Mouse (Mus musculus) thymus, postnatal 4 days (tissue): ENCODE results near the gene Fev.

ENCODE experiments used
- DNase-seq: peaks from one replicate; pipeline ENCODE4 v3.0.0; 2021

Gene Fev

DNA sequence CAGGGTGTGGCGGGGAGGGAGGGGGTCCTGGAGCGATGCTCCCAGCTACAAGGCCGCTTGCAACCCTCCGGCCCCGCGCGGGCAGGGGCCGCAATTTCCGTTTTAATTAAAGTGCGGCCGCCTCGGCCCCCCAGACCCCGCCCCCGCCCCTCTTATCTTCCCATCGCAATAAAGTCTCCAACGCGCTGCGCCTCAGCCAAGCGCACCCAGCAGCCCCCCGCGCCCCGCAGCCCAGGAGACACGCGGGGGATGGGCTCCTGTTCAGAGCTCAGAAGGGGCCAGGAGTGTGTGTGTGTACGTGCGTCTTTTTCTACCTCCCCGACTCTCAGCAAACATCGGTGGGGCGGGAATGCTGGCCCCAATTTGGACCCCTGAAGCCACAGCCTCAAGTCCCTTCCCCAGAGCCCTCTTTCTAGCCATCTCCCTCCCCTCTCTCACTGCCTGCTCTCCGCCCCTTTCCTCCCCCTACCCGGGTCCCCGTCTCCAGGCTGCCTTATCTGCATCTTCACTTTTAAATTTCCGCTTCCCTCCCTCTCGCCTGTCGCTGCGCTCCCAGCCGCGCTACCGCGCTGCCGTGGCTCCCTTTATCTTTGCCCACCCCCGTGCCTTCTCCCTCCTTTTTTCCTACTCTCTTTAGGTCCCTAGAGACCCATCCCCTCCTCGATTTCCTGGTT, at the start of gene Fev:
Gene Fev, minus strand, starts transcription at position 51 of the 674 bp plus-strand sequence.
- DNase-seq, result no peak

DNA sequence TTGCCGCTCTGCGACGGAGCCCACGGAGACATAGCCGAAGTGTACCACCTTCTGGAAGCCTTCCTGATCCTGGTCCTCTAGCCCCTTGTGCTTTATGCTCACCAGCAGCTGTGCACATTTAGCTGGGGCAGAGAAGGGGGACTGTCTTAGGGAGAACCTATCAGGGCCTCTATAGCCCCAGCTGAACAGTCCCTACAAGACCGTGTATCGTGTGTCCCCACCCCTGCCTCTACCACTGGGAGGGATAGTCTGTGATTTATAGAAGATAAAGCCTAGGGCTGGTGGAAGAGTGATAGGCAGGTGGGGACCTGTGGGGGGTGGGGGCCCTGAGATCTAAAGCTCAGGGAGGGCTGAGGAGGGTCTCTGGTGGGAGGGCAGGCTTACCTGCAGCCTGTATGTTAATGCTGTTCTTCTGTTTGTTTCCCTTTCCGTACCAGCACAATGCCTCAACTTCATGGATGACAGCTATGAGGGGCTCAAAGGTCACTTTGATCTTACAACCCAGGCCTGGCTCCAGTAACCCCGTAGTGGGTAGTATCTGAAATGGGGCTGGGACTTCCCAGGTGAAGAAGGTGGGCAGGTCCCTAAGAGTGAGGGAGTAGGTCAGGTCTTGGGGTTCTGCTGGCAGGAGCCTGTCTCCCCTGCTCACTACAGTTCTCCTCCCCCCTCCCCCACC, 42.5 kb upstream of the Fev start:
- DNase-seq, result no peak

GRCm38 (mm10) chr1:74926721-74927120, 41.5 kb upstream of the Fev start:
- no peak for DNase-seq

- no peak for DNase-seq
These were observed 39.2 kb upstream of the Fev start for GRCm38 (mm10) chr1:74924464-74924863.

DNA sequence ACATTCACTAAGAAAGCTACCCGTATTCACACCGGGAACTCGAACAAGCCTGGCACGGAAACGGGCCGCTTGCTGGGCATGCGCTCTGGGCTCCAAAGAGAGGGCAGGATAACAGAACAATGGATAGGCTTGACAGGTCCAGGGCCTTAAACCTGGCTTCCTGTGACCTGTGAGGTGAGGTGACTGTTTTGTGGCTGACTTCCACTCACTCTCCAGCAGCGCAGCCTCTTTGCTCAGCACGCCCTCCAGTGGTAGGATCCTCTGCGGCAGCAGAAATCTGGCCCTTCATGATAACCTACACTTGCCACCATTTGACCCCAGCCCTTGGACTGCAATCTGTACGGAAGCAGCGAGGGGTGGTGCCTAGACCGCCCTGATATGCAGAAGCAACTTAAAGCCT, 30.5 kb upstream of the Fev start:
- DNase-seq, result no peak

GRCm38 (mm10) chr1:74902191-74902590, 17.0 kb upstream of the Fev start:
- DNase-seq, result no peak

GRCm38 (mm10) chr1:74901686-74902085, 16.5 kb upstream of the Fev start:
- peak; percentile 73 for DNase-seq

DNA sequence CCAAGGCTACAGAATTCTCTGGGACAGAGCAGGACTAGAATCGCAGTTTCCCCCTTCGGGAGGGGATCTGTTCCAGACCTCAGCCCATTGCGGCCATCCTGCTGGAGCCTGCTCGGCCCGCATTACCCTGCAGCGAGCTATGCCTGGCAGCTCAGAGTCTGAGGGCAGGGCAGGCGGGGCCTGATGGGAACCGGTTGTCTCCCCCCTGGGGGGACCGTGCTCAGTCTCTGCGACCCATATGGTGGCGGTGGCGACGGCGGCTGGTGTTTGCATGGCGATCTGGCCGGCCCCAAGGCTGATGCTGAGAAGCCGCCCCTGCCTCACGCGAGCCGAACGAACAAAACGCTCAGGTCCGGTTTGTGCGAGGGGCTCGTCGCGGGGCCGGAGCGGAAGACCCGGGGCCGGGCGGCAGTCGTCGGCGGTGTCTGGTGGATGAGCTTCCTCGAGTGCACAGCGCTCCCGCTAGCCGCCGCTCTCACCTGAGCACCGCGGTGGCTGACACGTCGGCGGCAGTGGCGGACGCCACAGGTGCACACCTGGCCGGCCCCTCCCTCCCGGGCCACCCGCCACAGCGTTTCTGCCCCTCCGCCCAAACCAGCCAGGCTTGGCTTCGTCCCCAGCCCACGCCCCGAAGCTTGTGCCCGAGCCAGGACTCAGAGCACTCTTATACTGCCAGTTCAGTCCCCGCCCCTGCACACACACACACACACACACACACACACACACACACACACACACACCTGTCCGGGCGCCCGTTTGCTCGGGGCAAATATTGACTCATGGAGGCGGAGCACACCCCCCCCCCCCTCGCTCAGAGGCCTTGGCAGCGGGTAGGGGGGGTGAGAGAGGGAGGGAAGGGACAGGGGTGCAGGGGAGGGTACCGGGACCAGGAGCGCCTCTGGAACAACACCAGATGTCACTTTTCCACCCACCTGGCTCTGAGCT, 15.4 kb upstream of the Fev start:
- peak; percentile 21 for DNase-seq

DNA sequence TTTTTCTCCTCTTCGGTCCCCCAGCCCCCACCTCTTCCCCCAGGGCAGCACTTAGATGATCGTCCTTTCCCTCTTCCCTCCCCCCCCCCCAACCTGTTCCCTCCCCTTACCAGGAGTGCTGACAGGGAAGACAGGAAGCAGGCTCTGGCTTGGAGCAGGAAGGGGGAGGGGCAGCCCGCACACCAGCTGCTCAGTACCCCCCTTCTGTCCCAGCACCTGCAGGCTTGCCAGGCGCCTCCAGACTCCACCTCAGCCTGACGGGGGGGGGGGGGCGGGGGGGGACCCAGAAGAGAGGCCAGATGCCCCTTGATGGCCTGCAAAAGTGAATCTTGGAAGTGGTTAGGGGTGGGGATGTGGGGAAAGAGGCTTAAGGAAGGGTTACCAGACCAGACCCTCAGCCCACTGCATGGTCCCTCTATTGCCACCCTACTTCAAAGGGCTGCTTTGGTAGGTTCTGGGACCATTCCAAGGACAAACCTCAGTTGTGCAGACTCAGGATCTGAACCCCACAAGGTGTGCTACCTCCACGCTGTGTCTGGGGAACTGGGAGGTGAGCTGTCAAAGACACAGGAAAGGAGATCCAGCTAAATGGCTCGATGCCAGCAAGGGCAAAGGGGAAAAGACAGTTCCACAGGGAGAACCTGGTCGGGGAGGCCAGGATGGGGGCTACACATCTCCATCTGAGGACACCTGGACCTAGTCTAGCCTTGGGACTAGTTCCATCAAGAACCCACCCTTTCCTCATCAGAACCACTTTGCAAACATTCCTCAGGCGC, 13.6 kb upstream of the Fev start:
- no peak for DNase-seq

DNA sequence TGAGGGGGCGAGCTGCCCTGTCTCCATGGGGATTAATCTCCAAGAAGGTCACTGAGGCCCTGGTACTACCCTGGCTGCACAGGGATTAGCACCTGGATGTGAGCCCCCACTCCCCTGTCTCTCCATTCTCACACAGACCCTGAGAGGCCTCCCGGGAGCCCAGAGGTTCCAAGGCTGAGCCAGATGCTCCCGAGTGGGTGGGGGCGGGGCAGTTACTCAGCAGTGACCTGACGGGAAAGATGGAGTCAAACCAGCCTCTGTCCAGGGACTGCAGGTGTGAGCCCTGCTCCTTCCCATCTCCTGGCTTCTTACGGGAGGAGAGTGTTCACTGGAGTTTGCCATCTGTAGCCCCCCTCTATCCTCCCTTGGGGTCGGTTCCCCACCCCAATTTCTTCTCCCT, 12.8 kb upstream of the Fev start:
- no peak for DNase-seq

DNA sequence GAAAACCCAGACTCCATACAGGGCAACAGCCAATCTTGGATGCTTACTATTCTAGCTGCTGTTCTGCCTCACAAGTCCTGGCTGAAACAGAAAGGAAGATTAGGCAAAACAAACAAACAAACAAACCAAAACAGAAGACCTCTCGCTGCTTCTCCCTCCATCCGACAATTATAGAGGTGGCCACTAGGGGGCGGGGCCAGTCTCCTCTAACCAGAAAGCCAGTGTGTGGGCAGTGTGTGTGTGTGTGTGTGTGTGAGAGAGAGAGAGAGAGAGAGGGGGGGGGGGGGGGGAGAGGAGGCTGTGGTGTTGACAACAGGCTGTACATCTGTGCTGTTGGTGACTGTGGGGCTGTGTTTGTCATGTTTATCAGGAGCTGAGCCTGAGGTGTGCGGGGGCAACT, 9.7 kb upstream of the Fev start:
- DNase-seq, result peak; percentile 74

- peak; percentile 63 for DNase-seq
These were observed 8.1 kb upstream of the Fev start, which contains the start of gene Cryba2 for GRCm38 (mm10) chr1:74893134-74893855. Gene Cryba2, minus strand, starts transcription at chr1:74893143.

DNA sequence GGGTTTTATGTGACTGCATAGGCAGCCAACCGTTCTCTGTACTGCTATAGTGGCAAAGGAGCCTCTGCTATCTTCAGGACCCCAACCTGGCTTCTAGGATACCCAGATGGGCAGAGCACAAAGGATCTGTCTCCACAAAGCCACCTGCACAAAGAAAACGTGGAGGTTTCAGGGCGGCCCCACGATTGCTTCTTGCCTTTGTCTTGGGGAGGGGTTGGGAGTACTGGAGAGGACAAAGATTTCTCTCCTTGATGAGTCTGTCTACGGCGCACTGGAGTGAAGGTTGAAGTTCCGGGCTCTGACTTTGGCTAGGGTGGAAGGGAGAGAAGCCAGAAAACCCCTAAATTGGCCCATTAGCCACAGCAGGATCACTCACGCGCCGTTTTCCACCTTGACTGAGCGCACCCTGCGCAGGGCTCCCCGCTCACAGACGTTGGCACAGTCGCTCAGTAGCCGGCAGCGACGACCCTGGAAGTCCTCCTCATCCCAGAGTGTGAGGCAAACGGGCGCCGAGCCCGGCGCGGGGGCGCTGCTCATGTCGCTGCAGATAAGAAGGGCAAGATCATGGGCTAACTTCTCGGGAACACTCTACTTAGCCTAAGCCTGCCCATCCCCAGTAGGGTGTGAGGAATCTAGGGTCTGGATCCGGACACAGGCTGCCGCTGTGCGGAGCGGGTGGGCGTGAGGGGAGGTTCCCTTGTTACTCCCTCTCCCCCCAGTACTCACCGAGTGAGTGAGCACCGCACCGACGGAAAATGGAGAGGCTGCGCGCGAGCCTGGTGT, 7.3 kb upstream of the Fev start:
- DNase-seq, result no peak

DNA sequence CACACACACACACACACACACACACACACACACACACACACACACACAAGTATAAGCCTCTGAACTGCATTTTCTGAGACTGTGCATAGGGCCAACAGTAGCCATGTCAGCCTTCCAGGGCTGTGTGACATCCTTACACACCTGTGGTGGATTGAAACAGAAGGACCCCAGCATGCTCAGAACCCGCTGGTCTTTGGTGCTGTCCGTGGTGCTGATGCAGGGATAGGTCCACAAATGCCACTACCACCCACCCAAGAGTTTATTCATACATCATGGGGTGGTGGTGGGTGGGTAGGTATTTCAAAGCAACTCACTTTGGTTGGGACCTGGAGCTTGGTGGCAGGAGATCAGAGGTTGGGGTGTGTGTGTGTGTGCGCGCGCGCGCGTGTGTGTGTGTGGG, 6.3 kb upstream of the Fev start:
- peak; percentile 73 for DNase-seq

- DNase-seq, result no peak
These were observed 750 bp downstream of the Fev start for GRCm38 (mm10) chr1:74884196-74885141.

DNA sequence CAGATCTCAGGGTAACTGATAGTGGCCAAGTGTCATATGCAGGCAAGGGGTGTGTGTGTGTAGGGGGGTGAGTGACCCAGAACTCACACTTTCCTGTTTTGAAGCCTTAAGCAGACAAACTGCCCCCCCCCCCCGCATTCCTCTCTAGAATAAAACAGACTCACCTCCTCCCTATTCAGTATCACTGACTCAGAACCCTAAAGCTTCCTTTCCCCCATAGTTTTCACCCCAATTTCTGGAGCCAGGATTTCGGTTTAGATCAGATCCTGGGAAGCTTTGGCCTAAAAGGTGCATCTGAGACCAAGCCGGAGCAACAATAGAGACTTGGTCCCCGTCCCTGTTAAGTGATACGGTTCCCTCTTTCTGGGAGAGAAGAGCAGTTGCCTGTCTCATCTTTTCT, 1.8 kb downstream of the Fev start:
- DNase-seq, result no peak

- DNase-seq, result no peak
These were observed 2.4 kb downstream of the Fev start for GRCm38 (mm10) chr1:74882828-74883227.

DNA sequence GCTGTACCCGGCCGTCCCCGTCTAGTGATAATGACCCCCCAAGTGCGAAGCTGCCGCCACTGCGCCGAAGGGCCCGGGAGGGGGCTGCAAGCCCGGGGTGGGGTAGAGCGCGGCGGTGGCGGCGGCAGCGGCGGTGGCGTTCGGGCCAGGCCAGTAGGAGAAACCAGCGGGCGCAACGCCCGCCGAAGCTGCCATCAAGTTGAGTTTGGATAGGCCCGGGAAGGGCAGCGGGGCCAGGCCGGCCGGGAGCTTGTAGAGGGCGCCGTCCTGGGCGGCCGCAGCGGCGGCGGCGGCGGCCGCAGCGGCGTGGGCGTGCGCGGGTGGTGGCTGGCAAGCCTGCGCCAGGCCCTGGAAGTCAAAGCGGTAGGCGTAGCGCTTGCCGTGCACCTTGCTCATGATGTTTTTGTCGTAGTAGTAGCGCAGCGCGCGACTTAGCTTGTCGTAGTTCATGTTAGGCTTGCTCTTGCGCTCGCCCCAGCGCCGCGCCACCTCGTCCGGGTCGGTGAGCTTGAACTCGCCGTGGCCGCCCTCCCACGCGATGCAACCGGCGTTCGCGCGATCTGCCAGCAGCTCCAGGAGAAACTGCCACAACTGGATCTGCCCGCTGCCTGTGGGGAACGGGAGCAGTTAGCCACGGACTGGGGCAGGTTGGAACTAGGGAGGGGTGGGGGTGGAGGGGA, 3.0 kb downstream of the Fev start:
- no peak for DNase-seq

GRCm38 (mm10) chr1:74880785-74881360, 4.3 kb downstream of the Fev start:
- DNase-seq, result peak; percentile 76
